ENCODE assay signal across 21 mouse cellular contexts in genomic region chr11:61541106-61541505, GRCm38 (mm10). TPM values are rescaled to one million over a fixed set of nuclear protein-coding genes. Genes with fewer than 3 reads are reported as not detected.
"Had no signal": no experiment of that assay in that cellular context is flagged by ENCODE, and none has a peak within 500 bp of the region (broad histone marks: within the 10 kb centered on the region; RNA-seq: fewer than 3 reads in every experiment).

No protein-coding gene starts in this region.

- H3K9me3 ChIP-seq: lung, embryonic 15.5 days; megakaryocyte, embryonic 14.5 days; midbrain, embryonic 13.5 days; midbrain, embryonic 15.5 days; neural tube, embryonic 12.5 days; stomach, embryonic 15.5 days had no signal

- ATAC-seq: lung, postnatal 0 days; midbrain, embryonic 13.5 days; midbrain, embryonic 15.5 days had no signal

- H3K4me2 ChIP-seq: lung, embryonic 15.5 days; midbrain, embryonic 11.5 days; midbrain, embryonic 13.5 days; midbrain, embryonic 15.5 days; neural tube, embryonic 12.5 days; stomach, embryonic 15.5 days had no signal

- H3K4me3 ChIP-seq: lung, embryonic 15.5 days; megakaryocyte, embryonic 14.5 days; midbrain, embryonic 13.5 days; midbrain, embryonic 15.5 days; neural tube, embryonic 12.5 days; stomach, embryonic 15.5 days had no signal

- H3K9ac ChIP-seq: liver, embryonic 14.5 days; lung, embryonic 15.5 days; midbrain, embryonic 13.5 days; midbrain, embryonic 15.5 days; neural tube, embryonic 12.5 days; stomach, embryonic 15.5 days had no signal

- H3K4me1 ChIP-seq: neural tube, embryonic 12.5 days; stomach, embryonic 15.5 days had no signal

- H3K27ac ChIP-seq: liver, embryonic 14.5 days; lung, embryonic 15.5 days; macrophage; midbrain, embryonic 13.5 days; midbrain, embryonic 15.5 days; neural tube, embryonic 12.5 days; stomach, embryonic 15.5 days; stomach, postnatal 0 days had no signal

- H3K27me3 ChIP-seq: lung, embryonic 15.5 days; midbrain, embryonic 13.5 days; midbrain, embryonic 15.5 days; neural tube, embryonic 12.5 days; stomach, embryonic 15.5 days had no signal

- DNase-seq: lung, adult 2 months; lung, postnatal 14 days; lung, postnatal 36 days; right cerebral cortex, postnatal 14 days; thymus, adult 2 months; thymus, postnatal 25 days; thymus, postnatal 4 days had no signal

RNA-seq across cellular contexts. Expression of gene B9d1, which starts 36.2 kb away (rescaled TPM):
- total RNA-seq: monocyte, adult 5-6 weeks; neutrophil, adult 5-6 weeks had no signal

RNA-seq across cellular contexts. Expression of gene Epn2, which starts 38.4 kb away (rescaled TPM):
- total RNA-seq: megakaryocyte progenitor cell, adult 5-6 weeks; monocyte, adult 5-6 weeks had no signal

RNA-seq across cellular contexts. Expression of gene Mfap4, which starts 55.9 kb away (rescaled TPM):
- total RNA-seq: megakaryocyte progenitor cell, adult 5-6 weeks; monocyte, adult 5-6 weeks; neutrophil, adult 5-6 weeks had no signal
- polyA plus RNA-seq: macrophage had no signal
